Mouse (Mus musculus): ENCODE data around the gene Prkaa1. TPM values are rescaled to one million over a fixed set of nuclear protein-coding genes. Genes with fewer than 3 reads are reported as not detected.
"Not testable (repeated sequence)": the region's sequence is repeated elsewhere in the genome, so short reads cannot be mapped to it uniquely, and the experiment has no call there.

Gene Prkaa1
- total RNA-seq, 2 experiments from 2014 or later, result 30.5 to 42.8 TPM

GRCm38 (mm10) chr15:5128176-5128940, 15.3 kb upstream of the Prkaa1 start:
- ATAC-seq (ENCODE audit: poor library complexity, severe bottlenecking), result peak; percentile 37; the same call in 1 of the 2 replicates

GRCm38 (mm10) chr15:5129111-5129805, 14.4 kb upstream of the Prkaa1 start:
- no peak for ATAC-seq (ENCODE audit: poor library complexity, severe bottlenecking)

GRCm38 (mm10) chr15:5130887-5131668, 12.6 kb upstream of the Prkaa1 start:
- not testable (repeated sequence) for ATAC-seq (ENCODE audit: poor library complexity, severe bottlenecking)

GRCm38 (mm10) chr15:5133301-5133700, 10.4 kb upstream of the Prkaa1 start:
- no peak for ATAC-seq (ENCODE audit: poor library complexity, severe bottlenecking)

GRCm38 (mm10) chr15:5134179-5134578, 9.5 kb upstream of the Prkaa1 start:
- ATAC-seq (ENCODE audit: poor library complexity, severe bottlenecking), result no peak

- peak; percentile 46; the same call in 1 of the 2 replicates for ATAC-seq (ENCODE audit: poor library complexity, severe bottlenecking)
Observed at GRCm38 (mm10) chr15:5134945-5135483, 8.6 kb upstream of the Prkaa1 start.

GRCm38 (mm10) chr15:5138021-5138856, 5.4 kb upstream of the Prkaa1 start:
- ATAC-seq (ENCODE audit: poor library complexity, severe bottlenecking), result no peak

GRCm38 (mm10) chr15:5139366-5139765, 4.3 kb upstream of the Prkaa1 start:
- no peak for ATAC-seq (ENCODE audit: poor library complexity, severe bottlenecking)

- ATAC-seq (ENCODE audit: poor library complexity, severe bottlenecking), result no peak
Observed at GRCm38 (mm10) chr15:5139863-5140262, 3.8 kb upstream of the Prkaa1 start.

- no peak for ATAC-seq (ENCODE audit: poor library complexity, severe bottlenecking)
Observed at GRCm38 (mm10) chr15:5140357-5140756, 3.3 kb upstream of the Prkaa1 start.

GRCm38 (mm10) chr15:5142047-5142446, 1.6 kb upstream of the Prkaa1 start:
- ATAC-seq (ENCODE audit: poor library complexity, severe bottlenecking), result no peak

- ATAC-seq (ENCODE audit: poor library complexity, severe bottlenecking), result no peak
Observed at GRCm38 (mm10) chr15:5142714-5143113, 947 bp upstream of the Prkaa1 start.

- no peak for ATAC-seq (ENCODE audit: poor library complexity, severe bottlenecking)
Observed at GRCm38 (mm10) chr15:5144021-5144778, 539 bp downstream of the Prkaa1 start.

- ATAC-seq (ENCODE audit: poor library complexity, severe bottlenecking), result no peak
Observed at GRCm38 (mm10) chr15:5145196-5145945, 1.7 kb downstream of the Prkaa1 start.

- ATAC-seq (ENCODE audit: poor library complexity, severe bottlenecking), result no peak
Observed at GRCm38 (mm10) chr15:5149187-5149586, 5.5 kb downstream of the Prkaa1 start.

- no peak for ATAC-seq (ENCODE audit: poor library complexity, severe bottlenecking)
Observed at GRCm38 (mm10) chr15:5152171-5152570, 8.5 kb downstream of the Prkaa1 start.

- no peak for ATAC-seq (ENCODE audit: poor library complexity, severe bottlenecking)
Observed at GRCm38 (mm10) chr15:5154621-5155020, 11.0 kb downstream of the Prkaa1 start.

- no peak for ATAC-seq (ENCODE audit: poor library complexity, severe bottlenecking)
Observed at GRCm38 (mm10) chr15:5155093-5155492, 11.4 kb downstream of the Prkaa1 start.

- ATAC-seq (ENCODE audit: poor library complexity, severe bottlenecking), result no peak
Observed at GRCm38 (mm10) chr15:5156355-5156754, 12.7 kb downstream of the Prkaa1 start.

Data from megakaryocyte, adult 5-6 weeks (primary cell).